Mouse (Mus musculus): ENCODE results near the gene Atp2a2.

- TF ChIP-seq GATA1 (IDR thresholded peaks at IDR 0.05; ENCODE audit: low read length) (no peak), TAL1 (IDR thresholded peaks at IDR 0.05; ENCODE audit: low read length) (no peak)
Observed at GRCm38 (mm10) chr5:122409692-122410645, 92.1 kb downstream of the Atp2a2 start.
